Mouse (Mus musculus) midbrain, embryonic 15.5 days (tissue): ENCODE measurements around the gene Ogdh. TPM values are rescaled to one million over a fixed set of nuclear protein-coding genes. Genes with fewer than 3 reads are reported as not detected.
A peak's percentile ranks its signal among the peaks of the same experiment; 100 is the strongest.
"Not testable (repeated sequence)": the region's sequence is repeated elsewhere in the genome, so short reads cannot be mapped to it uniquely, and the experiment has no call there.

Experiments
- ATAC-seq: fragments of 200-750 bp; cut with Nextera tagmentation; replicated peaks from 2 replicates; pipeline ENCODE4 v1.8.0; 2017; ENCODE audit warnings: moderate TSS enrichment
- H3K27ac ChIP-seq: fragments of 300-500 bp; sonication (generic); 2 replicates; pipeline ENCODE4 v1.5.1; 2015; ENCODE audit warnings: mild to moderate bottlenecking, inconsistent platforms
- H3K27me3 ChIP-seq: fragments of 300-500 bp; sonication (generic); replicated peaks from 2 replicates; pipeline ENCODE4 v1.6.1; 2015; ENCODE audit warnings: inconsistent platforms
- H3K36me3 ChIP-seq: fragments of 300-500 bp; sonication (generic); replicated peaks from 2 replicates; pipeline ENCODE4 v1.6.1; 2015; ENCODE audit warnings: inconsistent platforms
- H3K4me1 ChIP-seq: fragments of 300-500 bp; sonication (generic); 2 replicates; pipeline ENCODE4 v1.6.1; 2015; ENCODE audit warnings: inconsistent platforms
- H3K4me2 ChIP-seq: fragments of 300-500 bp; sonication (generic); 2 replicates; pipeline ENCODE4 v1.6.1; 2015; ENCODE audit warnings: inconsistent platforms, mild to moderate bottlenecking, moderate library complexity
- H3K4me3 ChIP-seq: fragments of 300-500 bp; sonication (generic); 2 replicates; pipeline ENCODE4 v1.5.1; 2015; ENCODE audit warnings: mild to moderate bottlenecking, inconsistent platforms
- H3K9ac ChIP-seq: fragments of 300-500 bp; sonication (generic); 2 replicates; pipeline ENCODE4 v1.6.1; 2015; ENCODE audit warnings: mild to moderate bottlenecking, inconsistent platforms
- H3K9me3 ChIP-seq: fragments of 300-500 bp; sonication (generic); 2 replicates; pipeline ENCODE4 v1.6.1; 2016; ENCODE audit warnings: inconsistent platforms
- WGBS: fragments of 180-500 bp; shearing (Covaris S2); methylation state at CpG from one replicate; pipeline ENCODE4 v1.1.7; 2015; ENCODE audit warnings: mixed read lengths; 5-methylcytosine and 5-hydroxymethylcytosine counted together
- polyA plus RNA-seq: library from polyadenylated mRNA; unstranded; fragments of >200 nt; fragmentation: Nextera tagmentation; extraction: Ambion mirVana; gene quantifications from 2 replicates; pipeline ENCODE4 v1.2.1, GENCODE M21; 2015

The Ogdh gene
- polyA plus RNA-seq, 1 experiment from 2014 or later, result 126 TPM

- Histone ChIP-seq H3K4me2 (no peak overlapping the region), H3K4me3 (no peak overlapping the region), H3K4me1 (no peaks in the 10 kb centered on the region), H3K9ac (no peak overlapping the region), H3K9me3 (no peaks in the 10 kb centered on the region), H3K27ac (no peak overlapping the region), H3K27me3 (no peaks in the 10 kb centered on the region), H3K36me3 (peaks cover 27% of the 10 kb centered on the region)
- 87% methylated on average over 4 of the region's 4 CpGs for WGBS
- ATAC-seq, result no peak
Observed at GRCm38 (mm10) chr11:6336689-6337088, 45.3 kb downstream of the Ogdh start.

DNA sequence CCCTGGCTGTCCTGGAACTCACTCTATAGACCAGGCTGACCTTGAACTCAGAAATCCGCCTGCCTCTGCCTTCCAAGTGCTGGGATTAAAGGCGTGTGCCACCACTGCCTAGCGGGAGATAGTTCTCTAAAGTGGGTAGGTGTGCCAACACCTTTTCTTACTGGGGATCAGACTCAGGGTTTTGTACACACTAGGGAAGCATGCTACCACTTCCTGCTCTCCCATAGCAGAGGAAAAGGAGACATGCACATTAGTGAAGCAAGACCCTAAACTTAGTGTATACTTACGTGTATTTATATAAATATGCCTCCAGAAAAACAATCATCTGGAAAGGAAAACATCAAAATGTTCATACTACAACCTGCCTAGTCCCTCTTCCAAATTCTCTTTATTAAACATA is 54.5 kb downstream of the Ogdh start:
- H3K9ac ChIP-seq, result no peak overlapping the region
- 91% methylated on average over 4 of the region's 4 CpGs for WGBS
- H3K27me3 ChIP-seq, result no peaks in the 10 kb centered on the region
- no peaks in the 10 kb centered on the region for H3K9me3 ChIP-seq
- H3K4me2 ChIP-seq, result no peak overlapping the region
- H3K4me1 ChIP-seq, result no peaks in the 10 kb centered on the region
- H3K27ac ChIP-seq, result no peak overlapping the region
- peaks cover 69% of the 10 kb centered on the region for H3K36me3 ChIP-seq
- ATAC-seq, result no peak
- no peak overlapping the region for H3K4me3 ChIP-seq

DNA sequence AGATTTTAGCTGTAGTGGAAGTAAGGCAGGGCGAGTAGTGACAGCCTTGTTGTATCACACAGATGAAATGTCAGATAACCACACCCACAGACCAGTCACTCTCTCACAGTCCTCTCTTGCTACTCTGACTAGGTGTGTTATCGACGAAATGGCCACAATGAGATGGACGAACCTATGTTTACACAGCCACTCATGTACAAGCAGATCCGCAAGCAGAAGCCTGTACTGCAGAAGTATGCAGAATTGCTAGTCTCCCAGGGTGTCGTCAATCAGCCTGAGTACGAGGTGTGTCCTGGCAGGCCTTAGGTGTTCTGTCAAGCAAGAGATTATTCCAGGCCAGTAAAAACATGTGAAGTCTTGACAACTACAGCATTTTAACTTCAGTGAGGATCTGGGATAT is 55.5 kb downstream of the Ogdh start:
- Histone ChIP-seq H3K4me2 (no peak overlapping the region), H3K27me3 (no peaks in the 10 kb centered on the region), H3K9ac (no peak overlapping the region), H3K4me1 (no peaks in the 10 kb centered on the region), H3K4me3 (no peak overlapping the region), H3K27ac (no peak overlapping the region), H3K36me3 (peaks cover 65% of the 10 kb centered on the region), H3K9me3 (no peaks in the 10 kb centered on the region)
- no peak for ATAC-seq
- WGBS, result 93% methylated on average over 7 of the region's 7 CpGs

- H3K36me3 ChIP-seq, result peaks cover 61% of the 10 kb centered on the region
Observed at GRCm38 (mm10) chr11:6348681-6349200, 57.3 kb downstream of the Ogdh start.

DNA sequence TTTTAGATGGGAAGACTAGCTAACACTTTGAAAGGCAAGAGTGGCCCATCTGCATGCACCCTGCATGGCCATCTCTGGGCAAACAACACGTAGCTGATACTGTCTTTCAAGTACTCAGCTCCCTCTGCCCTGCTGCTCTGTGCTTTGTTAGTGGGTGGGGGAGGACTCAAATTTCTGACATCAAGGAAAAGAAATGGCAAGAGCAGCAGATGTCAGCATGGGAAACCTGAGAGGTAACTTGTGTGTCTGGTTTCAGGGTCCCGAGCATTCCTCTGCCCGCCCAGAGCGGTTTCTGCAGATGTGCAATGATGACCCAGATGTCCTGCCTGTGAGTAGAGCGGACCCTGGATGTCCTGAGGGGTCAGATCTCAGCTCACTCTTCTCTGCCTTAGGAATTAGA is 58.2 kb downstream of the Ogdh start:
- no peak for ATAC-seq
- Histone ChIP-seq H3K27me3 (no peaks in the 10 kb centered on the region), H3K36me3 (peaks cover 59% of the 10 kb centered on the region), H3K27ac (no peak overlapping the region), H3K4me1 (no peaks in the 10 kb centered on the region), H3K9me3 (no peaks in the 10 kb centered on the region), H3K9ac (no peak overlapping the region), H3K4me2 (no peak overlapping the region), H3K4me3 (no peak overlapping the region)
- 95% methylated on average over 5 of the region's 5 CpGs for WGBS

More at GRCm38 (mm10) chr11:6348681-6349200, 57.3 kb downstream of the Ogdh start:
- WGBS, result 89% methylated on average over 11 of the region's 11 CpGs
- no peak overlapping the region for H3K9ac ChIP-seq
- H3K27ac ChIP-seq, result no peak overlapping the region
- no peak for ATAC-seq
- no peak overlapping the region for H3K4me2 ChIP-seq
- H3K4me1 ChIP-seq, result no peaks in the 10 kb centered on the region
- H3K9me3 ChIP-seq, result no peaks in the 10 kb centered on the region
- H3K27me3 ChIP-seq, result no peaks in the 10 kb centered on the region
- H3K4me3 ChIP-seq, result no peak overlapping the region

DNA sequence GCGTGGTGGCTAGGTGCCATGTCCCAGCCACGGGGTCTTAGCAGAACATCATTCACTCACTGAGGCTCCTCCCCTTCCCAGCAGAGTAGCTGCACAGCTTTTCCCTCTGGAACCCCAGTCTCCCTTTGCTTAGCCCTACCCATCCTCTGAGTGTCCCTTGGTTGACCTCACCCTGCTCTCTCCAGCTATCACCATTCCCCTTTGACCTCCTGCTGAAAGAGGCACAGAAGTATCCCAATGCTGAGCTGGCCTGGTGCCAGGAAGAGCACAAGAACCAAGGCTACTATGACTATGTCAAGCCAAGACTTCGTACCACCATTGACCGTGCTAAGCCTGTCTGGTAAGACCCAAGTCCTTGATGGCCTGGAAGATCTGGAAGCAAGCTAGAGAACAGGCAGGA is 63.7 kb downstream of the Ogdh start:
- H3K27ac ChIP-seq, result no peak overlapping the region
- no peak overlapping the region for H3K4me2 ChIP-seq
- no peaks in the 10 kb centered on the region for H3K9me3 ChIP-seq
- no peak overlapping the region for H3K9ac ChIP-seq
- H3K4me3 ChIP-seq, result no peak overlapping the region
- H3K4me1 ChIP-seq, result no peaks in the 10 kb centered on the region
- peaks cover 32% of the 10 kb centered on the region for H3K36me3 ChIP-seq
- H3K27me3 ChIP-seq, result no peaks in the 10 kb centered on the region
- 93% methylated on average over 4 of the region's 4 CpGs for WGBS
- ATAC-seq, result no peak

GRCm38 (mm10) chr11:6364581-6365275 is 73.3 kb downstream of the Ogdh start:
- Histone ChIP-seq H3K27ac (no peak overlapping the region), H3K9ac (no peak overlapping the region), H3K4me3 (no peak overlapping the region), H3K9me3 (no peaks in the 10 kb centered on the region), H3K4me1 (0 out of 2 replicates have a peak, but pooled peaks cover 4% of the 10 kb centered on the region), H3K27me3 (no peaks in the 10 kb centered on the region), H3K4me2 (no peak overlapping the region), H3K36me3 (no peaks in the 10 kb centered on the region)
- no peak for ATAC-seq
- WGBS, result 74% methylated on average over 9 of the region's 9 CpGs

DNA sequence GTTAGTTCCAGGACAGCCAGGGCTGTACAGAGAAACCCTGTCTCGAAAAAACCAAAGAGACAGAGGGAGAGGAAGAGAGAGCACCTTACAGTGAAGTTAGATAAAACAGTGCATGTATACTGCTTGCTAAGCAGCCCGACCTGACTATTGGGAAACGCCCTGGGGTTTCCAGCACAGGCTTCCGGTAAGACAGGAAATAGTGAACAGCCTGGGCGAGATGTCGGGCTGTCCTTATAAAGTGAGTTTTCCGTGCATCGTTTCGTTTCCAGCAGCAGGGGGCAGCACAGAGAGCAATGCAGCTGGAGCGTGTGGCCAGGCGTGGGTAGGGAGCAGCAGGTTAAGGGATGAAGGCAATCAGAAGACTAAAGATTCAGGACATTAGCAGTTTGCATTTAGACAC is 74.5 kb downstream of the Ogdh start:
- peak; percentile 72 for ATAC-seq
- H3K4me3 ChIP-seq, result no peak overlapping the region
- H3K27me3 ChIP-seq, result no peaks in the 10 kb centered on the region
- H3K4me2 ChIP-seq, result no peak overlapping the region; the same call in 1 of the 2 replicates
- H3K27ac ChIP-seq, result no peak overlapping the region
- 23% methylated on average over 11 of the region's 11 CpGs for WGBS
- no peaks in the 10 kb centered on the region for H3K36me3 ChIP-seq
- no peaks in the 10 kb centered on the region for H3K9me3 ChIP-seq
- 0 out of 2 replicates have a peak, but pooled peaks cover 4% of the 10 kb centered on the region for H3K4me1 ChIP-seq
- no peak overlapping the region for H3K9ac ChIP-seq

- Histone ChIP-seq H3K27me3 (no peaks in the 10 kb centered on the region), H3K36me3 (no peaks in the 10 kb centered on the region), H3K4me2 (no peak overlapping the region), H3K4me3 (no peak overlapping the region), H3K9ac (no peak overlapping the region), H3K27ac (no peak overlapping the region), H3K9me3 (no peaks in the 10 kb centered on the region), H3K4me1 (0 out of 2 replicates have a peak, but pooled peaks cover 4% of the 10 kb centered on the region)
- 79% methylated on average over 6 of the region's 6 CpGs for WGBS
- ATAC-seq, result no peak
Observed at GRCm38 (mm10) chr11:6366434-6366833, 75.0 kb downstream of the Ogdh start.

GRCm38 (mm10) chr11:6367156-6367555 is 75.7 kb downstream of the Ogdh start:
- H3K36me3 ChIP-seq, result no peaks in the 10 kb centered on the region
- H3K27ac ChIP-seq, result no peak overlapping the region
- H3K4me3 ChIP-seq, result no peak overlapping the region
- ATAC-seq, result no peak
- H3K9me3 ChIP-seq, result no peaks in the 10 kb centered on the region
- H3K9ac ChIP-seq, result no peak overlapping the region
- H3K4me1 ChIP-seq, result 0 out of 2 replicates have a peak, but pooled peaks cover 4% of the 10 kb centered on the region
- WGBS, result 74% methylated on average over 4 of the region's 4 CpGs
- no peaks in the 10 kb centered on the region for H3K27me3 ChIP-seq
- no peak overlapping the region for H3K4me2 ChIP-seq

DNA sequence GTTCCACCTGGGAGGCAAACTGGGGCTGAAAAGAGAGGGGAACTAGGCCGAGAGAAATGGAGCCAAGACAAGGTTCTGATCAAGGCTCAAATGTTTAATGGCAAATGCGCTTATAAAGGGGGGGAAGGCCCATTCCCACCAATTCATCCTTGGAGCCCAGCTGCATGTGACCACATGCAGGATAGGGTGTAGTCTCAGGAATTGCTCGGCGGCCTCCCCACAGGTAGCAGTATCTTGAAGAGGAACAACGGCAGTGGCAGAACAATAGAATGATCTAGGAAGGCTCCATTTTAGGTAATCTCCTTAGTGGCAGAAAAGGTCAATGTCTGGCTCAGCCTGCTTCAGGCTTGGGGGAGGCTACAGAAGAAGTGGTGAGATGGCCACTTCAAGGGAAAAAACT is 76.6 kb downstream of the Ogdh start:
- not testable (repeated sequence) for H3K27me3 ChIP-seq, H3K4me3 ChIP-seq, H3K9ac ChIP-seq, H3K4me1 ChIP-seq, ATAC-seq, H3K4me2 ChIP-seq, H3K36me3 ChIP-seq, H3K9me3 ChIP-seq, H3K27ac ChIP-seq
- WGBS, result 77% methylated on average over 5 of the region's 5 CpGs

GRCm38 (mm10) chr11:6371376-6372155 is 80.1 kb downstream of the Ogdh start:
- H3K4me3 ChIP-seq, result no peak overlapping the region
- WGBS, result 91% methylated on average over 11 of the region's 11 CpGs
- no peak overlapping the region for H3K27ac ChIP-seq
- H3K27me3 ChIP-seq, result no peaks in the 10 kb centered on the region
- no peak for ATAC-seq
- no peaks in the 10 kb centered on the region for H3K36me3 ChIP-seq
- H3K4me2 ChIP-seq, result no peak overlapping the region
- H3K9me3 ChIP-seq, result no peaks in the 10 kb centered on the region
- H3K4me1 ChIP-seq, result no peaks in the 10 kb centered on the region
- H3K9ac ChIP-seq, result no peak overlapping the region
